Mouse (Mus musculus) hindbrain, embryonic 14.5 days (tissue): ENCODE data around the gene Slc7a11. TPM values are rescaled to one million over a fixed set of nuclear protein-coding genes. Genes with fewer than 3 reads are reported as not detected.
A peak's percentile ranks its signal among the peaks of the same experiment; 100 is the strongest.

Experiments used
- ATAC-seq: fragments of 200-750 bp; cut with Nextera tagmentation; 2 replicates; pipeline ENCODE4 v1.8.0; 2017; ENCODE audit warnings: moderate number of reproducible peaks, mild to moderate bottlenecking, moderate TSS enrichment, moderate library complexity; ENCODE audit not compliant: low FRiP score
- DNase-seq: peaks from one replicate; pipeline ENCODE4 v3.0.0-alpha.2; 2015; ENCODE audit warnings: low spot score
- H3K27ac ChIP-seq: fragments of 300-500 bp; sonication (generic); 2 replicates; pipeline ENCODE4 v1.5.1; 2014; ENCODE audit warnings: mild to moderate bottlenecking, moderate library complexity
- H3K27me3 ChIP-seq: fragments of 300-500 bp; sonication (generic); 2 replicates; pipeline ENCODE4 v1.6.1; 2014; ENCODE audit warnings: mild to moderate bottlenecking, low read length, mixed read lengths; ENCODE audit not compliant: control insufficient read depth, insufficient read depth
- H3K36me3 ChIP-seq: fragments of 300-500 bp; sonication (generic); replicated peaks from 2 replicates; pipeline ENCODE4 v1.6.1; 2014; ENCODE audit not compliant: control insufficient read depth, insufficient read depth
- H3K4me1 ChIP-seq: fragments of 300-500 bp; sonication (generic); replicated peaks from 2 replicates; pipeline ENCODE4 v1.6.1; 2014; ENCODE audit warnings: antibody characterized with exemption, low read length, mixed read lengths; ENCODE audit not compliant: control insufficient read depth, insufficient read depth
- H3K4me2 ChIP-seq: fragments of 300-500 bp; sonication (generic); replicated peaks from 2 replicates; pipeline ENCODE4 v1.6.1; 2014; ENCODE audit warnings: mild to moderate bottlenecking, moderate library complexity
- H3K4me3 ChIP-seq: fragments of 300-500 bp; sonication (generic); replicated peaks from 2 replicates; pipeline ENCODE4 v1.5.1; 2014; ENCODE audit warnings: mild to moderate bottlenecking, low read length
- H3K9ac ChIP-seq: fragments of 300-500 bp; sonication (generic); 2 replicates; pipeline ENCODE4 v1.6.1; 2014
- H3K9me3 ChIP-seq: fragments of 300-500 bp; sonication (generic); 2 replicates; pipeline ENCODE4 v1.6.1; 2016; ENCODE audit warnings: low read length; ENCODE audit not compliant: control insufficient read depth
- WGBS: fragments of 180-500 bp; shearing (Covaris S2); extraction: QIAGEN DNeasy Blood & Tissue Kit; methylation state at CpG from one replicate; pipeline ENCODE4 v1.1.7; 2014; 5-methylcytosine and 5-hydroxymethylcytosine counted together
- polyA plus RNA-seq: library from polyadenylated mRNA; unstranded; fragments of >200 nt; fragmentation: Nextera tagmentation; extraction: Ambion mirVana; gene quantifications from 2 replicates; pipeline ENCODE4 v1.2.1, GENCODE M21; 2014

Gene Slc7a11
- polyA plus RNA-seq, 1 experiment from 2014 or later = 6.3 TPM

- DNase-seq (no peak), ATAC-seq (no peak)
- H3K36me3 ChIP-seq = no peaks in the 10 kb centered on the region
- no peak overlapping the region for H3K27ac ChIP-seq
- H3K4me2 ChIP-seq = no peak overlapping the region
- H3K9ac ChIP-seq = no peak overlapping the region
- no peaks in the 10 kb centered on the region for H3K27me3 ChIP-seq
- peaks cover 8% of the 10 kb centered on the region; the same call in 1 of the 2 replicates for H3K4me1 ChIP-seq
- no peak overlapping the region for H3K4me3 ChIP-seq
- WGBS = 72% methylated on average over 6 of the region's 6 CpGs
- no peaks in the 10 kb centered on the region for H3K9me3 ChIP-seq
Observed at GRCm38 (mm10) chr3:50302648-50303047, 140.8 kb downstream of the Slc7a11 start.

- Histone ChIP-seq H3K4me3 (no peak overlapping the region), H3K4me1 (peaks cover 8% of the 10 kb centered on the region; the same call in 1 of the 2 replicates), H3K27ac (peak overlapping the region; percentile 63; the same call in 1 of the 2 replicates), H3K27me3 (no peaks in the 10 kb centered on the region), H3K9ac (no peak overlapping the region), H3K36me3 (no peaks in the 10 kb centered on the region), H3K9me3 (no peaks in the 10 kb centered on the region), H3K4me2 (no peak overlapping the region)
- DNase-seq (peak; percentile 89), ATAC-seq (peak; percentile 61; the same call in 1 of the 2 replicates)
- WGBS = 7% methylated on average over 4 of the region's 4 CpGs
Observed at GRCm38 (mm10) chr3:50300952-50301303, 142.5 kb downstream of the Slc7a11 start.

- Histone ChIP-seq H3K4me3 (no peak overlapping the region), H3K36me3 (no peaks in the 10 kb centered on the region), H3K4me2 (0 out of 2 replicates have a peak overlapping the region, but pooled peaks have one; percentile 9), H3K9me3 (no peaks in the 10 kb centered on the region), H3K4me1 (peaks cover 8% of the 10 kb centered on the region; the same call in 1 of the 2 replicates), H3K27ac (peak overlapping the region; percentile 63), H3K9ac (no peak overlapping the region; the same call in 1 of the 2 replicates), H3K27me3 (no peaks in the 10 kb centered on the region)
- ATAC-seq (peak; percentile 82), DNase-seq (peak; percentile 66)
- WGBS = 47% methylated on average over 17 of the region's 17 CpGs
Observed at GRCm38 (mm10) chr3:50300002-50300951, 143.1 kb downstream of the Slc7a11 start.

GRCm38 (mm10) chr3:50298366-50298991 lies 144.9 kb downstream of the Slc7a11 start:
- H3K36me3 ChIP-seq = no peaks in the 10 kb centered on the region
- ATAC-seq (no peak), DNase-seq (no peak)
- H3K4me1 ChIP-seq = peaks cover 8% of the 10 kb centered on the region; the same call in 1 of the 2 replicates
- 77% methylated on average over 7 of the region's 7 CpGs for WGBS
- H3K9me3 ChIP-seq = no peaks in the 10 kb centered on the region
- H3K9ac ChIP-seq = no peak overlapping the region
- H3K4me3 ChIP-seq = no peak overlapping the region
- no peak overlapping the region for H3K27ac ChIP-seq
- H3K4me2 ChIP-seq = no peak overlapping the region
- H3K27me3 ChIP-seq = no peaks in the 10 kb centered on the region

- no peaks in the 10 kb centered on the region for H3K9me3 ChIP-seq
- no peak overlapping the region for H3K27ac ChIP-seq
- ATAC-seq (no peak), DNase-seq (no peak)
- H3K9ac ChIP-seq = no peak overlapping the region
- peaks cover 8% of the 10 kb centered on the region; the same call in 1 of the 2 replicates for H3K4me1 ChIP-seq
- no peaks in the 10 kb centered on the region for H3K27me3 ChIP-seq
- H3K4me2 ChIP-seq = no peak overlapping the region
- no peaks in the 10 kb centered on the region for H3K36me3 ChIP-seq
- no peak overlapping the region for H3K4me3 ChIP-seq
- 69% methylated on average over 10 of the region's 10 CpGs for WGBS
Observed at GRCm38 (mm10) chr3:50296956-50297355, 146.5 kb downstream of the Slc7a11 start.

GRCm38 (mm10) chr3:50275023-50275422 lies 168.4 kb downstream of the Slc7a11 start:
- Histone ChIP-seq H3K27ac (peak overlapping the region; percentile 28; the same call in 1 of the 2 replicates), H3K9me3 (no peaks in the 10 kb centered on the region), H3K27me3 (no peaks in the 10 kb centered on the region), H3K4me3 (no peak overlapping the region), H3K4me2 (no peak overlapping the region), H3K4me1 (no peaks in the 10 kb centered on the region), H3K9ac (no peak overlapping the region), H3K36me3 (no peaks in the 10 kb centered on the region)
- DNase-seq = no peak
- no peak for ATAC-seq
- 58% methylated on average over 2 of the region's 2 CpGs for WGBS

- no peaks in the 10 kb centered on the region for H3K36me3 ChIP-seq
- ATAC-seq (no peak), DNase-seq (no peak)
- no peaks in the 10 kb centered on the region for H3K4me1 ChIP-seq
- no peak overlapping the region for H3K4me3 ChIP-seq
- no peaks in the 10 kb centered on the region for H3K9me3 ChIP-seq
- H3K9ac ChIP-seq = no peak overlapping the region
- no peak overlapping the region for H3K27ac ChIP-seq
- no peak overlapping the region for H3K4me2 ChIP-seq
- H3K27me3 ChIP-seq = no peaks in the 10 kb centered on the region
Observed at GRCm38 (mm10) chr3:50272222-50272621, 171.2 kb downstream of the Slc7a11 start.

- DNase-seq (no peak), ATAC-seq (no peak)
- no peak overlapping the region for H3K9ac ChIP-seq
- no peak overlapping the region for H3K4me3 ChIP-seq
- H3K4me1 ChIP-seq = no peaks in the 10 kb centered on the region
- H3K36me3 ChIP-seq = no peaks in the 10 kb centered on the region
- 82% methylated on average over 4 of the region's 4 CpGs for WGBS
- no peak overlapping the region for H3K27ac ChIP-seq
- H3K9me3 ChIP-seq = no peaks in the 10 kb centered on the region
- no peaks in the 10 kb centered on the region for H3K27me3 ChIP-seq
- no peak overlapping the region for H3K4me2 ChIP-seq
Observed at GRCm38 (mm10) chr3:50269680-50270079, 173.7 kb downstream of the Slc7a11 start.

- DNase-seq (no peak), ATAC-seq (no peak)
- Histone ChIP-seq H3K4me1 (0 out of 2 replicates have a peak, but pooled peaks cover 4% of the 10 kb centered on the region), H3K4me3 (no peak overlapping the region), H3K27me3 (no peaks in the 10 kb centered on the region), H3K4me2 (no peak overlapping the region), H3K36me3 (no peaks in the 10 kb centered on the region), H3K27ac (no peak overlapping the region), H3K9me3 (no peaks in the 10 kb centered on the region), H3K9ac (no peak overlapping the region)
- 52% methylated on average over 2 of the region's 2 CpGs for WGBS
Observed at GRCm38 (mm10) chr3:50262547-50263087, 180.8 kb downstream of the Slc7a11 start.
